Mouse (Mus musculus): ENCODE measurements around the gene Zfp445. TPM values are rescaled to one million over a fixed set of nuclear protein-coding genes. Genes with fewer than 3 reads are reported as not detected.

Gene Zfp445
- total and polyA plus RNA-seq, 2 experiments from 2014 or later, result 24.6 to 51.3 TPM

DNA sequence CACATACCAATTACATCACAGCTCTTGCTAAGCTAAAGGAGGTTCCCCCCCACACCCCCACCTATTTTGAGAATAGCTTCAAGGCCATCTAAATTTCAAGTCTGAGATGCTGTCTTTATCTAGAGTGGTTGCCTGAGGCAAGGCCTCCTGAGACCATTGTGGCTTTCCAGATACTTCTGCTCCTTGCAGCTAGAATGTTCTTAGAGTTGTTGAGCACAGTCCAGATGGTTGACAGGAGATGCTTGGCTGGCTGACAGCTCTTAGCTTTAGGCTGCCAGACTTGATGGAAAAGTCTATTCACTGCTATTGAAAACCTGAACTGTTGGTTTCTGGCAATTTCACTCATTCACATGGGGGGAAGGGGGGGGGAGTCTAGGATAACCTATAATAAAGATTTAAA is 19.6 kb downstream of the Zfp445 start:
- Histone ChIP-seq H3K4me2 (ENCODE audit: low read depth, low read length) (no peak overlapping the region), H3K9ac (replicated peaks; ENCODE audit: low read depth, low read length) (no peak overlapping the region), H3K27me3 (ENCODE audit: control insufficient read depth, insufficient read depth, low read length) (no peaks in the 10 kb centered on the region), H3K4me1 (ENCODE audit: control insufficient read depth, insufficient read depth) (0 out of 2 replicates have a peak, but pooled peaks cover 9% of the 10 kb centered on the region), H3K36me3 (replicated peaks; ENCODE audit: control insufficient read depth, insufficient read depth, low read length) (peaks cover 22% of the 10 kb centered on the region), H3K27ac (ENCODE audit: low read depth) (no peak overlapping the region), H3K4me3 (ENCODE audit: low read depth, low read length) (no peak overlapping the region), H3K9me3 (replicated peaks; ENCODE audit: control insufficient read depth, low read length) (peaks cover 7% of the 10 kb centered on the region; the same call in 1 of the 2 replicates)
- ATAC-seq (ENCODE audit: insufficient read depth, low read depth) (peak; percentile 64; the same call in 1 of the 2 replicates), DNase-seq (ENCODE audit: low spot score) (peak; percentile 14)
- TF ChIP-seq CTCF (IDR thresholded peaks at IDR 0.05; ENCODE audit: low read depth), result no peak
- no peak for TF ChIP-seq EP300 (IDR thresholded peaks at IDR 0.05; ENCODE audit: low read depth)

- Histone ChIP-seq H3K4me2 (ENCODE audit: low read depth, low read length) (no peak overlapping the region), H3K4me3 (ENCODE audit: low read depth, low read length) (no peak overlapping the region), H3K9me3 (replicated peaks; ENCODE audit: control insufficient read depth, low read length) (peaks cover 7% of the 10 kb centered on the region; the same call in 1 of the 2 replicates), H3K27me3 (ENCODE audit: control insufficient read depth, insufficient read depth, low read length) (no peaks in the 10 kb centered on the region), H3K27ac (ENCODE audit: low read depth) (no peak overlapping the region), H3K36me3 (replicated peaks; ENCODE audit: control insufficient read depth, insufficient read depth, low read length) (peaks cover 17% of the 10 kb centered on the region), H3K4me1 (ENCODE audit: control insufficient read depth, insufficient read depth) (0 out of 2 replicates have a peak, but pooled peaks cover 9% of the 10 kb centered on the region), H3K9ac (replicated peaks; ENCODE audit: low read depth, low read length) (no peak overlapping the region)
- WGBS, result 79% methylated on average over 3 of the region's 3 CpGs
- no peak for TF ChIP-seq EP300 (IDR thresholded peaks at IDR 0.05; ENCODE audit: low read depth)
- TF ChIP-seq CTCF (IDR thresholded peaks at IDR 0.05; ENCODE audit: low read depth), result no peak
- DNase-seq (ENCODE audit: low spot score) (no peak), ATAC-seq (ENCODE audit: insufficient read depth, low read depth) (no peak)
Measured at GRCm38 (mm10) chr9:122845621-122846020, 20.2 kb downstream of the Zfp445 start.

GRCm38 (mm10) chr9:122843760-122844159 is 22.0 kb downstream of the Zfp445 start, which contains the start of gene Gm35549:
Gene Gm35549 (minus strand): TSS chr9:122844035.
- Histone ChIP-seq H3K9ac (replicated peaks; ENCODE audit: low read depth, low read length) (no peak within 1 kb of the TSS), H3K4me2 (ENCODE audit: low read depth, low read length) (no peak within 1 kb of the TSS), H3K9me3 (replicated peaks; ENCODE audit: control insufficient read depth, low read length) (no peaks in the 10 kb centered on the region; the same call in 1 of the 2 replicates), H3K27me3 (ENCODE audit: control insufficient read depth, insufficient read depth, low read length) (no peaks in the 10 kb centered on the region), H3K4me1 (ENCODE audit: control insufficient read depth, insufficient read depth) (0 out of 2 replicates have a peak, but pooled peaks cover 9% of the 10 kb centered on the region), H3K4me3 (ENCODE audit: low read depth, low read length) (no peak within 1 kb of the TSS), H3K36me3 (replicated peaks; ENCODE audit: control insufficient read depth, insufficient read depth, low read length) (no peaks in the 10 kb centered on the region), H3K27ac (ENCODE audit: low read depth) (no peak within 1 kb of the TSS)
- 73% methylated on average over 3 of the region's 3 CpGs for WGBS
- TF ChIP-seq CTCF (IDR thresholded peaks at IDR 0.05; ENCODE audit: low read depth), result no peak
- TF ChIP-seq EP300 (IDR thresholded peaks at IDR 0.05; ENCODE audit: low read depth), result no peak
- no peak for DNase-seq (ENCODE audit: low spot score)
- ATAC-seq (ENCODE audit: insufficient read depth, low read depth), result no peak

GRCm38 (mm10) chr9:122837680-122838079 is 28.1 kb downstream of the Zfp445 start:
- peaks cover 9% of the 10 kb centered on the region; the same call in 1 of the 2 replicates for H3K4me1 ChIP-seq (ENCODE audit: control insufficient read depth, insufficient read depth)
- H3K9me3 ChIP-seq (replicated peaks; ENCODE audit: control insufficient read depth, low read length), result no peaks in the 10 kb centered on the region
- H3K4me2 ChIP-seq (ENCODE audit: low read depth, low read length), result peak overlapping the region; percentile 41
- H3K4me3 ChIP-seq (ENCODE audit: low read depth, low read length), result no peak overlapping the region
- peak; percentile 85 for ATAC-seq (ENCODE audit: insufficient read depth, low read depth)
- 0 out of 2 replicates have a peak, but pooled peaks cover 13% of the 10 kb centered on the region for H3K36me3 ChIP-seq (replicated peaks; ENCODE audit: control insufficient read depth, insufficient read depth, low read length)
- H3K27ac ChIP-seq (ENCODE audit: low read depth), result peak overlapping the region; percentile 51
- H3K9ac ChIP-seq (replicated peaks; ENCODE audit: low read depth, low read length), result 0 out of 2 replicates have a peak overlapping the region, but pooled peaks have one; percentile 32
- TF ChIP-seq EP300 (IDR thresholded peaks at IDR 0.05; ENCODE audit: low read depth) (no peak), CTCF (IDR thresholded peaks at IDR 0.05; ENCODE audit: low read depth) (peak; percentile 64)
- DNase-seq (ENCODE audit: low spot score), result peak; percentile 63
- 23% methylated on average over 16 of the region's 16 CpGs for whole genome bisulfite sequencing
- H3K27me3 ChIP-seq (ENCODE audit: control insufficient read depth, insufficient read depth, low read length), result no peaks in the 10 kb centered on the region

- WGBS, result 79% methylated on average over 4 of the region's 4 CpGs
- Histone ChIP-seq H3K4me3 (ENCODE audit: low read depth, low read length) (no peak overlapping the region), H3K27me3 (ENCODE audit: control insufficient read depth, insufficient read depth, low read length) (no peaks in the 10 kb centered on the region), H3K9me3 (replicated peaks; ENCODE audit: control insufficient read depth, low read length) (no peaks in the 10 kb centered on the region), H3K36me3 (replicated peaks; ENCODE audit: control insufficient read depth, insufficient read depth, low read length) (0 out of 2 replicates have a peak, but pooled peaks cover 13% of the 10 kb centered on the region), H3K4me1 (ENCODE audit: control insufficient read depth, insufficient read depth) (peaks cover 9% of the 10 kb centered on the region; the same call in 1 of the 2 replicates), H3K27ac (ENCODE audit: low read depth) (peak overlapping the region; percentile 51), H3K4me2 (ENCODE audit: low read depth, low read length) (no peak overlapping the region; the same call in 1 of the 2 replicates), H3K9ac (replicated peaks; ENCODE audit: low read depth, low read length) (no peak overlapping the region)
- no peak for TF ChIP-seq CTCF (IDR thresholded peaks at IDR 0.05; ENCODE audit: low read depth)
- no peak for TF ChIP-seq EP300 (IDR thresholded peaks at IDR 0.05; ENCODE audit: low read depth)
- DNase-seq (ENCODE audit: low spot score), result no peak
- peak; percentile 4; the same call in 1 of the 2 replicates for ATAC-seq (ENCODE audit: insufficient read depth, low read depth)
Measured at GRCm38 (mm10) chr9:122837216-122837615, 28.6 kb downstream of the Zfp445 start.
